Mouse (Mus musculus): ENCODE measurements at regions not wholly inside any gene's neighbourhood (a gene's known extent, or its start where the extent isn't known, plus 50 kb on each side); places are given as distances from the start of the nearest gene placed in this dataset.

GRCm38 (mm10) chr19:32881443-32881842 is 124.1 kb downstream of the Pten start:
- no peaks in the 10 kb centered on the region for H3K9me3 ChIP-seq (ENCODE audit: low read length)
- TF ChIP-seq CTCF (IDR thresholded peaks at IDR 0.05; ENCODE audit: low read depth), result no peak
- no peak overlapping the region for H3K4me2 ChIP-seq (ENCODE audit: low read depth)
- ATAC-seq (no peak), DNase-seq (no peak)
- no peaks in the 10 kb centered on the region for H3K4me1 ChIP-seq (ENCODE audit: insufficient read depth)
- H3K9ac ChIP-seq, result no peak overlapping the region
- no peak overlapping the region for H3K4me3 ChIP-seq (ENCODE audit: low read depth, low read length)
- H3K27ac ChIP-seq (ENCODE audit: low read depth, low read length), result no peak overlapping the region
- H3K36me3 ChIP-seq (ENCODE audit: insufficient read depth), result no peaks in the 10 kb centered on the region
- 89% methylated on average over 3 of the region's 3 CpGs for WGBS
- no peaks in the 10 kb centered on the region for H3K27me3 ChIP-seq (ENCODE audit: insufficient read depth, low read length)

- no peaks in the 10 kb centered on the region for H3K4me1 ChIP-seq (ENCODE audit: insufficient read depth)
- no peaks in the 10 kb centered on the region for H3K9me3 ChIP-seq (ENCODE audit: low read length)
- DNase-seq (no peak), ATAC-seq (no peak)
- no peaks in the 10 kb centered on the region for H3K36me3 ChIP-seq (ENCODE audit: insufficient read depth)
- H3K9ac ChIP-seq, result no peak overlapping the region
- H3K4me3 ChIP-seq (ENCODE audit: low read depth, low read length), result no peak overlapping the region
- H3K27me3 ChIP-seq (ENCODE audit: insufficient read depth, low read length), result no peaks in the 10 kb centered on the region
- no peak overlapping the region for H3K4me2 ChIP-seq (ENCODE audit: low read depth)
- no peak for TF ChIP-seq CTCF (IDR thresholded peaks at IDR 0.05; ENCODE audit: low read depth)
- no peak overlapping the region for H3K27ac ChIP-seq (ENCODE audit: low read depth, low read length)
- WGBS, result 66% methylated on average over 3 of the region's 3 CpGs
These were observed 127.0 kb downstream of the Pten start for GRCm38 (mm10) chr19:32884279-32884678.

DNA sequence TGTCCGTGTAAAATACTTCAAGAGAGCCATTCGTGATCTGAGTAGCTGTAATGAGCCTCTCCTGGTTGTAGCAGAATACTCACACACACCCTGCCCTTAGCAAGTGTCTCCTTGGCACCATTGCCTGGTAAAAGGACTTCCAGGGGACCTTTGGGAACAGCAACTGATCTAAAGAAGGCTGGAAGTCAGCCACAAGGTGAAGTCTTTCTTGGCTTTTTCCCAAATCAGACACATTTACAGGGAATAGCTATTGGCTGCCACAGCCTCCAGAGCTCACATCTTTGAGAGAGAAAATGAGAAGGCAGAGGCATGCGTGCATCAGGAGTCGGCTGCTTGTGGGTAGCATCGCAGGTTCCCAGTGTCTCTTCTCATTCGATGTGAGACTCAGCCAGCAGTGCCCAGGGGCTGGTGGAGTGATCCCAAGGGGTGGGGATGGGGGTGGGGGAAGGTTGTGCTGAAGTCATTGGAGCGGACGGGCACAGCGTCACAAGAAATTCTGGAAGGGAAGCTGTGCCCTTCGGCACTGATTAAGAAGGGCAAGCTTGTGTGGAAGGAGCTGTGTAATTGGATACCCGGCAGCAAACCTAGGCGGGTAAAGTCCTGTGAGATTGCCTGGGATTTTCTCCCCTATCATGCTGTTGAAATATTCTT is 128.3 kb downstream of the Pten start:
- no peak overlapping the region for H3K27ac ChIP-seq (ENCODE audit: low read depth, low read length)
- H3K36me3 ChIP-seq (ENCODE audit: insufficient read depth), result no peaks in the 10 kb centered on the region
- DNase-seq, result no peak

GRCm38 (mm10) chr19:32887190-32887589 is 129.9 kb downstream of the Pten start:
- ATAC-seq (no peak), DNase-seq (no peak)
- Histone ChIP-seq H3K9ac (no peak overlapping the region), H3K36me3 (ENCODE audit: insufficient read depth) (no peaks in the 10 kb centered on the region), H3K4me1 (ENCODE audit: insufficient read depth) (no peaks in the 10 kb centered on the region), H3K27ac (ENCODE audit: low read depth, low read length) (no peak overlapping the region), H3K4me3 (ENCODE audit: low read depth, low read length) (no peak overlapping the region), H3K4me2 (ENCODE audit: low read depth) (no peak overlapping the region), H3K27me3 (ENCODE audit: insufficient read depth, low read length) (no peaks in the 10 kb centered on the region), H3K9me3 (ENCODE audit: low read length) (no peaks in the 10 kb centered on the region)
- no peak for TF ChIP-seq CTCF (IDR thresholded peaks at IDR 0.05; ENCODE audit: low read depth)
- WGBS, result 91% methylated on average over 7 of the region's 7 CpGs

More for the DNA sequence above, 128.3 kb downstream of the Pten start:
- Histone ChIP-seq H3K9ac (no peak overlapping the region), H3K27me3 (ENCODE audit: insufficient read depth, low read length) (no peaks in the 10 kb centered on the region), H3K4me2 (ENCODE audit: low read depth) (no peak overlapping the region), H3K4me1 (ENCODE audit: insufficient read depth) (no peaks in the 10 kb centered on the region), H3K9me3 (ENCODE audit: low read length) (no peaks in the 10 kb centered on the region), H3K4me3 (ENCODE audit: low read depth, low read length) (no peak overlapping the region)
- ATAC-seq, result peak; percentile 42
- TF ChIP-seq CTCF (IDR thresholded peaks at IDR 0.05; ENCODE audit: low read depth), result no peak
- WGBS, result 33% methylated on average over 12 of the region's 12 CpGs

GRCm38 (mm10) chr19:32888616-32889305 is 131.5 kb downstream of the Pten start:
- Histone ChIP-seq H3K9ac (no peak overlapping the region), H3K27me3 (ENCODE audit: insufficient read depth, low read length) (no peaks in the 10 kb centered on the region), H3K4me2 (ENCODE audit: low read depth) (no peak overlapping the region), H3K4me3 (ENCODE audit: low read depth, low read length) (no peak overlapping the region), H3K9me3 (ENCODE audit: low read length) (no peaks in the 10 kb centered on the region), H3K27ac (ENCODE audit: low read depth, low read length) (no peak overlapping the region), H3K4me1 (ENCODE audit: insufficient read depth) (no peaks in the 10 kb centered on the region), H3K36me3 (ENCODE audit: insufficient read depth) (no peaks in the 10 kb centered on the region)
- DNase-seq (no peak), ATAC-seq (no peak)
- 66% methylated on average over 12 of the region's 12 CpGs for WGBS
- TF ChIP-seq CTCF (IDR thresholded peaks at IDR 0.05; ENCODE audit: low read depth), result no peak

DNA sequence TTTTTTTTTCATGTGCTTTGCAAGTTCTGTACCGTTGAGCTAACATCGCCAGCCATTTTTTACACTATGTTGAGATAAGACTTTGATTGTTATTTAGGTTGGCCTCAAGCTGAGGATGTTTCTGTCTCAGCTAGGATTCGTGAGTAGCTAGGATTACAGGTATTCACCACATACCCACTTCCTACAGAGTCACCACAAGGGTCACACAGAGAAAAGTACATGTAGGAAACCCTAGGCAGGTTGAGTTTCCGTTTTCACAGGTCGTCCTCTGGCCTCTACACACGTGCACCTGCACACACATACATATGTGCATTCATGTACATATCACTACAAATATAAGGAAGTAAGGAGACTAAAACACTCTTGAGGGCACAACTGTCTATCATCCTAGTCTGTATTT is 133.5 kb downstream of the Pten start:
- Histone ChIP-seq H3K36me3 (ENCODE audit: insufficient read depth) (no peaks in the 10 kb centered on the region), H3K4me3 (ENCODE audit: low read depth, low read length) (no peak overlapping the region), H3K27me3 (ENCODE audit: insufficient read depth, low read length) (no peaks in the 10 kb centered on the region), H3K9me3 (ENCODE audit: low read length) (no peaks in the 10 kb centered on the region), H3K4me2 (ENCODE audit: low read depth) (no peak overlapping the region), H3K27ac (ENCODE audit: low read depth, low read length) (no peak overlapping the region), H3K4me1 (ENCODE audit: insufficient read depth) (no peaks in the 10 kb centered on the region), H3K9ac (no peak overlapping the region)
- WGBS, result 90% methylated on average over 6 of the region's 6 CpGs
- DNase-seq (no peak), ATAC-seq (no peak)
- TF ChIP-seq CTCF (IDR thresholded peaks at IDR 0.05; ENCODE audit: low read depth), result no peak

GRCm38 (mm10) chr19:32892469-32892868 is 135.2 kb downstream of the Pten start:
- no peaks in the 10 kb centered on the region for H3K4me1 ChIP-seq (ENCODE audit: insufficient read depth)
- no peak overlapping the region for H3K27ac ChIP-seq (ENCODE audit: low read depth, low read length)
- 86% methylated on average over 5 of the region's 5 CpGs for WGBS
- no peak for ATAC-seq
- DNase-seq, result no peak
- TF ChIP-seq CTCF (IDR thresholded peaks at IDR 0.05; ENCODE audit: low read depth), result no peak
- no peaks in the 10 kb centered on the region for H3K36me3 ChIP-seq (ENCODE audit: insufficient read depth)
- no peaks in the 10 kb centered on the region for H3K27me3 ChIP-seq (ENCODE audit: insufficient read depth, low read length)
- H3K4me2 ChIP-seq (ENCODE audit: low read depth), result no peak overlapping the region
- H3K9me3 ChIP-seq (ENCODE audit: low read length), result no peaks in the 10 kb centered on the region
- H3K9ac ChIP-seq, result no peak overlapping the region
- no peak overlapping the region for H3K4me3 ChIP-seq (ENCODE audit: low read depth, low read length)

All from forebrain, postnatal 0 days (tissue).